Mouse (Mus musculus): Measurements from ENCODE around the gene Gif. TPM values are rescaled to one million over a fixed set of nuclear protein-coding genes. Genes with fewer than 3 reads are reported as not detected.

Gif gene
- polyA plus RNA-seq, 1 experiment from 2014 or later, result not detected

DNA sequence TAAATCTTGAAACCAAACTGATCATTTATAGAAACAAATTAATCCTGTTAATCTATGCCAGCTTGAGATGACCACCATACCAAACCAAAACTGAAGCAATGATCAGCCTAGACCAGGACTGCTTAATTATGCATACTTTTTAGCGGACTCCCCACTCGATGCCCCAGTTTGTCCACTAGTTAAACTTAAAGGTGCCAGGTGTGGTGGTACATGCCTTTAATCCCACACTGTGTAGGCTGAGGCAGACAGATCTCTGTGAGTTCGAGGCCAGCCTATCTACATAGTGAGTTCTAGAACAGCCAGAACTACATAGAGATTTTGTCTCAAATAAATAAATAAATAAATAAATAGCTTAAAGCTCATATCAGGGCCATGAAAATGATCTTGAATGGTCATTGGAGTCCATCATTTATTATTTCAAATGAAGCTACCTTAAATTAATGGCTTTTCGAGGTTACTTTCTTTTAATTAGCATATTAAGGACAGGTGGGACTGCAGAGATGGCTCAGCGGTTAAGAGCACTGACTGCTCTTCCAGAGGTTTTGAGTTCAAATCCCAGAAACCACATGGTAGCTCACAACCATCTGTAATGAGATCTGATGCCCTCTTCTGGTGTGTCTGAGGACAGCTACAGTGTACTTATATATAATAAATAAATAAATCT, 22.0 kb downstream of the Gif start:
- Histone ChIP-seq H3K36me3 (ENCODE audit: control insufficient read depth, insufficient read depth) (peaks cover 5% of the 10 kb centered on the region; the same call in 1 of the 2 replicates), H3K4me1 (replicated peaks; ENCODE audit: control insufficient read depth, insufficient read depth, low read length) (no peaks in the 10 kb centered on the region), H3K4me3 (ENCODE audit: low read depth, low read length) (no peak overlapping the region), H3K9me3 (ENCODE audit: control insufficient read depth) (no peaks in the 10 kb centered on the region), H3K9ac (ENCODE audit: low read depth, low read length) (no peak overlapping the region), H3K4me2 (replicated peaks; ENCODE audit: low read depth) (peak overlapping the region; percentile 90), H3K27me3 (replicated peaks; ENCODE audit: control insufficient read depth, insufficient read depth, low read length) (no peaks in the 10 kb centered on the region), H3K27ac (ENCODE audit: low read depth, low read length) (no peak overlapping the region)
- no peak for ATAC-seq
- WGBS, result 89% methylated on average over 5 of the region's 5 CpGs
- TF ChIP-seq CTCF (IDR thresholded peaks at IDR 0.05; ENCODE audit: low read depth), result no peak

DNA sequence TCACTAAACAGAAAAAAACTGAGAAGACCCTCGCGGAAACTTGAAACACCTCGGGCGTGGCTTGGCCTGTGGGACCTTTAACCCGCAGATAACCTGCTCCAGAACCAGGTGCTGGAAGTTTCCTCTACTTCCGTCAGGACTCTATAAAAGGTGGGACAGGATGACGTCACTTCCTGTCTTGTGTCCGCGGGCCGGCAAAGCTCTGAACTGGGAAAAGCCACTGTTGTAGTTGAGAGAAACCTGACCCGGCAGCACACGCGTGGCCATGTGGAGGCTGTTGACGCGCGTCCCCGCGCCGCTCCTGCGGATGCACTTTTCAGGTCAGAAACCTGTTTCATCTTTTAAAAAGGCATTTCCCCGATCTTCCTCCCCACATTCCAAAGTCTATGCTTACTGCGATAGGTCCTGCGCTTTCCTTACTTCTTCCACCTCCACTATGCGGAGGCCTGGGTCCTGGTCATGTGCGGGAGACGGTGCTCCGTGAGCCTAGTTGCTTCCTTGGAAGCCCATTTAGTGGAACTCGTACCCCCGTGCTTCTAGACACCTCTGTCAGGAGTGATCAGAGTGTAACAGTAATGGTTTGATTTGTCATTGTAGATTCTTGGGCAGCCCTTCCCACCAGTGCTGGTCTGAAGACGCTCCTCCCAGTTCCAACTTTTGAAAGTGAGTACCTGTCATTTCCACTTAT, 23.0 kb downstream of the Gif start, which contains the start of gene Mrpl16:
TSS of gene Mrpl16 (plus strand) at position 187 of the 688 bp plus-strand sequence.
- Histone ChIP-seq H3K36me3 (ENCODE audit: control insufficient read depth, insufficient read depth) (peaks cover 15% of the 10 kb centered on the region), H3K4me3 (ENCODE audit: low read depth, low read length) (peak within 1 kb of the TSS; percentile 70), H3K27me3 (replicated peaks; ENCODE audit: control insufficient read depth, insufficient read depth, low read length) (no peaks in the 10 kb centered on the region), H3K4me2 (replicated peaks; ENCODE audit: low read depth) (peak within 1 kb of the TSS; percentile 90), H3K9me3 (ENCODE audit: control insufficient read depth) (no peaks in the 10 kb centered on the region), H3K27ac (ENCODE audit: low read depth, low read length) (peak within 1 kb of the TSS; percentile 73), H3K4me1 (replicated peaks; ENCODE audit: control insufficient read depth, insufficient read depth, low read length) (no peaks in the 10 kb centered on the region), H3K9ac (ENCODE audit: low read depth, low read length) (peak within 1 kb of the TSS; percentile 79)
- peak; percentile 86 for ATAC-seq
- no peak for TF ChIP-seq CTCF (IDR thresholded peaks at IDR 0.05; ENCODE audit: low read depth)
- WGBS, result under 1% methylated on average over 30 of the region's 30 CpGs

DNA sequence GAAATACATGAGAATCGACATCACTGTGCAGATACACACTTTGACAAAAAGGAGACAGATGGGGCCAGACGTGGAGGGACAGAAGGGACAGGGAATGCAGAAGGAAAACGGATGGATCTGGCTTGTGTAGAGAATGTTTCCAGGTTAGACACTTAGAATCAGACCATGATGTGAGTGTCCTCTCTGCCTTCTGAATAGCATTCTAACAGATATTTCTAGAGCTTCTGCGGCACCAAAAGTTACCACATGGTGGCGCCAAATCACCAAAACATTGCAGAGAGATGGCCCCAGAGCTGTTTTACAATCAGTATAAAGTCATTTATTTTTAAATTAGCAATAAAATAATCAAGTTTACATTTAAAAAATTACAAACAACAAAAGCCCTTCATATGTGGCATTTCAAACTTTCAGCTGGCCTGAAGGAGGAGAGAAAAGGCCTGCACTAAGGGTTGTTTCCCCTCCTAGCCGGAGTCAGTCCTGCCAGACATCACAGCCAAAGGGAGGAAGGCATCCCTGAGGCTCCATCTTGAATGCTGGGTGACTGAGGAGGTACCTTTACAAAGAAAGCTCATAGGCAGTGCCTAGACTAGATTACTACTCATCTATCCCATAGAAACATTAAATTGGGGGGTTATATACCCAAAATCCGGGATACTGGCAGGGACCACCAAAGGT, 30.0 kb downstream of the Gif start:
- peak; percentile 14; the same call in 1 of the 2 replicates for ATAC-seq
- peak; percentile 82 for TF ChIP-seq CTCF (IDR thresholded peaks at IDR 0.05; ENCODE audit: low read depth)

DNA sequence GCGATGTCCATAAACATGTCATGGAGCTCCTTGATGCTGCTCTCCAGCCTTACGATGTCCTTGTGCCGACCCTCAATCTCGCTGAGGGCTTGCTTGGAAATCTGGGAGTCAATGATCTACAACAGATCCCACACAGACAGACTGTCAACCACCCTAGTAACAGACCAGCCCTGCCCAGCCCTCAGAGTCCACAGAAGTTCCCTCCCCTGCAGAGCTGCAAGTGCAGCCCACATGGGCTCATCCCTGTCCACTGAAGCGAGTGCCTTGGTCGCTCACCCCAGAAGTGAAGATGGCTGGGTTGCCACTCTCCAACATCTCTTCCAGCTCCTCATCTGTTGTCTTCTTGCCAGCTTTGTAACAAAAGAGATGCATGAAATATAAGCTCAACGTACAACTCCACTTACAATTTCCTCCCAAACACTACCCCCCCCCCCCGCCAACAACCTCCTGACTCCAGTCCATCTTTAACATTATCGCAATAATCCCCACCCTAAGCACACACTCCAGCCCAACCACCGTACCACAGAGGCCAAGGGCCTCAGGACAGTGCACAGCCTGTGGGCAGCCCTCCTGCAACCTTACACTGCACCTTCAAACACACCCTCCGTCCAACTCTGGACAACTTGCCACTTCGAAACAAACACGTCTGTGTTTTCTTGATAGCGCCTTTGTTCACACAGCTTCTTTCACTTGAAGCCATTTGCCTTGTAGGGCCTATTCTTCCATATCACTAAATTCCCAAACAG, 38.2 kb downstream of the Gif start:
- no peak for ATAC-seq
- H3K36me3 ChIP-seq (ENCODE audit: control insufficient read depth, insufficient read depth), result peaks cover 57% of the 10 kb centered on the region
- H3K4me2 ChIP-seq (replicated peaks; ENCODE audit: low read depth), result no peak overlapping the region
- no peaks in the 10 kb centered on the region for H3K27me3 ChIP-seq (replicated peaks; ENCODE audit: control insufficient read depth, insufficient read depth, low read length)
- no peak for TF ChIP-seq CTCF (IDR thresholded peaks at IDR 0.05; ENCODE audit: low read depth)
- H3K27ac ChIP-seq (ENCODE audit: low read depth, low read length), result no peak overlapping the region
- WGBS, result 91% methylated on average over 14 of the region's 14 CpGs
- no peak overlapping the region for H3K9ac ChIP-seq (ENCODE audit: low read depth, low read length)
- H3K4me1 ChIP-seq (replicated peaks; ENCODE audit: control insufficient read depth, insufficient read depth, low read length), result no peaks in the 10 kb centered on the region; the same call in 1 of the 2 replicates
- H3K4me3 ChIP-seq (ENCODE audit: low read depth, low read length), result no peak overlapping the region
- H3K9me3 ChIP-seq (ENCODE audit: control insufficient read depth), result no peaks in the 10 kb centered on the region

More for the DNA sequence above, 30.0 kb downstream of the Gif start:
- Histone ChIP-seq H3K9me3 (ENCODE audit: control insufficient read depth) (no peaks in the 10 kb centered on the region), H3K27ac (ENCODE audit: low read depth, low read length) (no peak overlapping the region), H3K4me1 (replicated peaks; ENCODE audit: control insufficient read depth, insufficient read depth, low read length) (no peaks in the 10 kb centered on the region), H3K27me3 (replicated peaks; ENCODE audit: control insufficient read depth, insufficient read depth, low read length) (no peaks in the 10 kb centered on the region), H3K9ac (ENCODE audit: low read depth, low read length) (no peak overlapping the region), H3K36me3 (ENCODE audit: control insufficient read depth, insufficient read depth) (peaks cover 40% of the 10 kb centered on the region), H3K4me2 (replicated peaks; ENCODE audit: low read depth) (no peak overlapping the region), H3K4me3 (ENCODE audit: low read depth, low read length) (no peak overlapping the region)
- 63% methylated on average over 7 of the region's 7 CpGs for WGBS

DNA sequence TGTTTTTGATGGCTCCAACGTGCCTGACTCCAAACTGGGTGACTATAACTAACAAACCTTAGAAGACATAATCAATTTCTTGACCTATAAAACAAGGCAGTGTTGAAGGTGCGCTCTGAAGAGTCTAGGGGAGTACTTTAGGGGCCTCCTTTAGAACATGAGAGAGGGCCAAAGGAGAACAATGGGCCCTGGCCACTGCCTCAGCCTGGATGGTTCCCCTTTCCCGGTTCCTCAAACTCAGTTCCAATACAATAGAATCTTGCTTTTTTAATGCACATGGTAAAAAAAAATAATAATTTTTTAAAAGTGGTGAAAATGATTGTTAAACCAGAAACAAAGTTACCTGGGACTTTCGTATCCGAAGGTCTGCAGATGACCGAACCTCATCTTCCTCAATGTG, 40.5 kb downstream of the Gif start:
- Histone ChIP-seq H3K9me3 (ENCODE audit: control insufficient read depth) (no peaks in the 10 kb centered on the region), H3K4me2 (replicated peaks; ENCODE audit: low read depth) (no peak overlapping the region), H3K4me3 (ENCODE audit: low read depth, low read length) (no peak overlapping the region), H3K36me3 (ENCODE audit: control insufficient read depth, insufficient read depth) (peaks cover 52% of the 10 kb centered on the region), H3K27ac (ENCODE audit: low read depth, low read length) (no peak overlapping the region), H3K9ac (ENCODE audit: low read depth, low read length) (no peak overlapping the region), H3K27me3 (replicated peaks; ENCODE audit: control insufficient read depth, insufficient read depth, low read length) (no peaks in the 10 kb centered on the region), H3K4me1 (replicated peaks; ENCODE audit: control insufficient read depth, insufficient read depth, low read length) (no peaks in the 10 kb centered on the region; the same call in 1 of the 2 replicates)
- no peak for TF ChIP-seq CTCF (IDR thresholded peaks at IDR 0.05; ENCODE audit: low read depth)
- ATAC-seq, result no peak
- 94% methylated on average over 6 of the region's 6 CpGs for WGBS
